Mouse (Mus musculus) MEL (cell line): Measurements from ENCODE around the gene Pitx3. TPM values are rescaled to one million over a fixed set of nuclear protein-coding genes. Genes with fewer than 3 reads are reported as not detected.

ENCODE experiments used
- DNase-seq: peaks from one replicate; pipeline ENCODE4 v3.0.0; 2011; ENCODE audit warnings: low read depth, low spot score
- H3K27ac ChIP-seq: 2 replicates; pipeline ENCODE4 v1.5.1; 2012; ENCODE audit warnings: low read depth, mild to moderate bottlenecking, control low read depth, low read length, moderate library complexity; ENCODE audit not compliant: control insufficient read depth
- H3K27me3 ChIP-seq, 2 experiments: fragments of 150-350 bp in 1 of 2; sonication (generic) in 1 of 2; 2 replicates each; pipeline ENCODE4 v1.6.1; 2012; ENCODE audit warnings: low read length in 2 of 2, mild to moderate bottlenecking in 2 of 2, improper control_type of control experiment in 1 of 2, moderate library complexity in 1 of 2; ENCODE audit not compliant: insufficient read depth in 2 of 2, control insufficient read depth in 1 of 2
- H3K36me3 ChIP-seq, 2 experiments: 2 replicates each; pipeline ENCODE4 v1.6.1; 2012 to 2014; ENCODE audit warnings: low read length in 2 of 2, improper control_type of control experiment in 1 of 2, inconsistent platforms in 1 of 2, mild to moderate bottlenecking in 1 of 2; ENCODE audit not compliant: insufficient read depth in 2 of 2, control insufficient read depth in 1 of 2
- H3K4me1 ChIP-seq, 2 experiments: fragments of 150-350 bp in 1 of 2; sonication (generic) in 1 of 2; 2 replicates each; pipeline ENCODE4 v1.6.1; 2012; ENCODE audit warnings: low read length in 2 of 2, improper control_type of control experiment in 1 of 2, mild to moderate bottlenecking in 1 of 2; ENCODE audit not compliant: insufficient read depth in 2 of 2, control insufficient read depth in 1 of 2
- H3K4me3 ChIP-seq, 2 experiments: fragments of 150-350 bp in 1 of 2; sonication (generic) in 1 of 2; 2 replicates each; pipeline ENCODE4 v1.5.1; 2012; ENCODE audit warnings: low read depth in 2 of 2, low read length in 2 of 2, mild to moderate bottlenecking in 2 of 2, moderate library complexity in 2 of 2, control low read depth in 1 of 2, improper control_type of control experiment in 1 of 2; ENCODE audit not compliant: control insufficient read depth in 1 of 2, insufficient read depth in 1 of 2
- H3K79me2 ChIP-seq: 2 replicates; pipeline ENCODE4 v1.6.1; 2012; ENCODE audit warnings: mild to moderate bottlenecking, low read length, moderate library complexity; ENCODE audit not compliant: control insufficient read depth, poor library complexity, insufficient read depth
- H3K9ac ChIP-seq: 2 replicates; pipeline ENCODE4 v1.6.1; 2012; ENCODE audit warnings: low read depth, mild to moderate bottlenecking, control low read depth, low read length, moderate library complexity; ENCODE audit not compliant: control insufficient read depth, poor library complexity, severe bottlenecking
- H3K9me3 ChIP-seq: fragments of 150-350 bp; sonication (generic); replicated peaks from 2 replicates; pipeline ENCODE4 v1.6.1; 2012; ENCODE audit warnings: mild to moderate bottlenecking, low read length, improper control_type of control experiment, moderate library complexity; ENCODE audit not compliant: insufficient read depth
- CTCF ChIP-seq, 3 experiments: IDR thresholded peaks in 2 of 3; conservative IDR thresholded peaks in 1 of 3; 2 replicates each; pipeline ENCODE4 v1.5.1; 2011 to 2012; ENCODE audit warnings: low read length in 3 of 3, low read depth in 2 of 3, mild to moderate bottlenecking in 2 of 3, improper control_type of control experiment in 1 of 3, inconsistent platforms in 1 of 3, mixed read lengths in 1 of 3, moderate library complexity in 1 of 3; ENCODE audit not compliant: control insufficient read depth in 1 of 3, insufficient read depth in 1 of 3, poor library complexity in 1 of 3, severe bottlenecking in 1 of 3
- NELFE ChIP-seq: IDR thresholded peaks from 2 replicates; pipeline ENCODE4 v1.6.1; 2011; ENCODE audit warnings: low read depth, low read length, improper control_type of control experiment
- POLR2A ChIP-seq, 2 experiments: IDR thresholded peaks; 2 replicates each; pipeline ENCODE4 v1.6.1; 2011 to 2012; ENCODE audit warnings: low read length in 2 of 2, mild to moderate bottlenecking in 2 of 2, control low read depth in 1 of 2, improper control_type of control experiment in 1 of 2, low read depth in 1 of 2, moderate library complexity in 1 of 2; ENCODE audit not compliant: control insufficient read depth in 1 of 2, insufficient read depth in 1 of 2, poor library complexity in 1 of 2
- POLR2AphosphoS2 ChIP-seq: IDR thresholded peaks from 2 replicates; pipeline ENCODE4 v1.6.1; 2011; ENCODE audit warnings: low read length, improper control_type of control experiment
- RAD21 ChIP-seq: IDR thresholded peaks from 2 replicates; pipeline ENCODE4 v1.6.1; 2011; ENCODE audit warnings: mild to moderate bottlenecking, low read depth, low read length, improper control_type of control experiment
- SIN3A ChIP-seq: IDR thresholded peaks from 2 replicates; pipeline ENCODE4 v1.6.1; 2012; ENCODE audit warnings: low read length, improper control_type of control experiment, inconsistent platforms
- SMC3 ChIP-seq: IDR thresholded peaks from 2 replicates; pipeline ENCODE4 v1.6.1; 2011; ENCODE audit warnings: low read depth, low read length, improper control_type of control experiment
- ZC3H11A ChIP-seq: IDR thresholded peaks from 2 replicates; pipeline ENCODE4 v1.6.1; 2012; ENCODE audit warnings: low read depth, mild to moderate bottlenecking, inconsistent platforms, low read length, improper control_type of control experiment
- ZNF384 ChIP-seq: IDR thresholded peaks from 2 replicates; pipeline ENCODE4 v1.6.1; 2012; ENCODE audit warnings: low read depth, mild to moderate bottlenecking, inconsistent platforms, low read length, improper control_type of control experiment
- polyA plus RNA-seq, 2 experiments: library from polyadenylated mRNA; stranded (reverse) in 1 of 2; unstranded in 1 of 2; fragments of >175 nt in 1 of 2; fragments of >200 nt in 1 of 2; gene quantifications; 2 replicates each; pipeline versions ENCODE4 v1.2.1 to v1.2.4; 2012; ENCODE audit warnings: low replicate concordance in 2 of 2, low read depth in 1 of 2; ENCODE audit not compliant: insufficient read length in 2 of 2, insufficient read depth in 1 of 2, missing spikeins in 1 of 2
- total RNA-seq: library from RNA; depleted of rRNA; stranded (reverse); fragments of 300-350 nt; gene quantifications from 2 replicates; pipeline ENCODE4 v1.2.3, GENCODE M21; 2012; rRNA removed

Pitx3 gene
- total and polyA plus RNA-seq, 3 experiments, result 0.08 to 0.28 TPM; not detected in 1

DNA sequence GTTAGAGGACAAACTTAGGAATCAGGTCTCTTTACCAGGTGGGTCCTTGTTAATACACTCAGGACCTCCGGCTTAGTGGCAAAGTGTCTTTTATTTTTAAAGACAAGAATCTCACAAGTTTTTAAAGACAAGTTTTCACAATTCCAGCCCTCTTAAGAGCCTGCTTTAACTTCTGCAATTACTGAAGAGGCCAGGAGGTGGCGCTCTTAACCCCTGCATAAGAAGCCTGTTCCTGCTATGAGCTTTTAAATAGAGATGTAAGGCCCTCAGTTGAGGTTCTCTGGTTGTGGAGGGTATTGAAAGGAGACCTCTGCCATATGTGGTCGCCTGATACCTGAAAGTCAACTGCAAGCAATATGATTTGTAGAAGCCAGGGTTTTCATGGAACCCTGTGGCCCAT, 61.8 kb downstream of the Pitx3 start:
- Histone ChIP-seq H3K27me3 (no peaks in the 10 kb centered on the region), H3K4me3 (no peak overlapping the region), H3K36me3 (peaks cover 0 to 30% of the 10 kb centered on the region in 2 experiments; a peak in 2 of 4 replicates), H3K79me2 (no peaks in the 10 kb centered on the region), H3K27ac (no peak overlapping the region), H3K9me3 (no peaks in the 10 kb centered on the region), H3K4me1 (no peaks in the 10 kb centered on the region), H3K9ac (no peak overlapping the region)
- TF ChIP-seq POLR2AphosphoS2 (peak; percentile 80), RAD21 (peak; percentile 72), ZC3H11A (peak; percentile 61), POLR2A (IDR thresholded peaks at IDR 0.05; ENCODE audit: control insufficient read depth in 1 of 2, insufficient read depth in 1 of 2, low read depth in 1 of 2, low read length in 2 of 2, poor library complexity in 1 of 2) (peak in 1 of 2 experiments; percentile 43; a peak in 1 of 4 replicates), SMC3 (peak; percentile 77), SIN3A (no peak), NELFE (no peak), CTCF (IDR thresholded peaks at IDR 0.05 in 2 of 3, conservative IDR thresholded peaks at IDR 0.05 in 1 of 3; ENCODE audit: control insufficient read depth in 1 of 3, insufficient read depth in 1 of 3, low read depth in 2 of 3, low read length in 3 of 3, poor library complexity in 1 of 3, severe bottlenecking in 1 of 3) (peak; percentile 78 to 94 (median 93)), ZNF384 (peak; percentile 62)
- peak; percentile 96 for DNase-seq

Other genes with a start within 250 kb of the Pitx3 start
- gene Armh3, start 149.8 kb downstream of the Pitx3 start, total RNA-seq, result 4.1 TPM in 2 replicates
- 10 to 100 TPM in 1 of 2 experiments, not detected in 1; 10.8 TPM for gene Armh3, start 149.8 kb downstream of the Pitx3 start, polyA plus RNA-seq
- gene Hps6, start 144.8 kb downstream of the Pitx3 start, total RNA-seq, result 11.4 and 11.5 TPM in 2 replicates
- gene Hps6, start 144.8 kb downstream of the Pitx3 start, polyA plus RNA-seq, result 10 to 100 TPM in 1 of 2 experiments, not detected in 1; 13.2 TPM
- gene Pprc1, start 103.4 kb downstream of the Pitx3 start, total RNA-seq, result 39.3 and 41.9 TPM in 2 replicates
- gene Pprc1, start 103.4 kb downstream of the Pitx3 start, polyA plus RNA-seq, result 100 to 1,000 TPM in 1 of 2 experiments, 10 to 100 TPM in 1; 27.8 to 135 TPM
- gene Ldb1, start 103.1 kb downstream of the Pitx3 start, total RNA-seq, result 299 and 357 TPM in 2 replicates
- 100 to 1,000 TPM; 632 to 842 TPM for gene Ldb1, start 103.1 kb downstream of the Pitx3 start, polyA plus RNA-seq
- 276 and 294 TPM in 2 replicates for gene Nolc1, start 72.5 kb downstream of the Pitx3 start, total RNA-seq
- 100 to 1,000 TPM; 213 to 753 TPM for gene Nolc1, start 72.5 kb downstream of the Pitx3 start, polyA plus RNA-seq
- 1.2 and 1.4 TPM in 2 replicates for gene Elovl3, start 16.4 kb downstream of the Pitx3 start, total RNA-seq
- gene Elovl3, start 16.4 kb downstream of the Pitx3 start, polyA plus RNA-seq, result 1 to 10 TPM in 1 of 2 experiments, not detected in 1; 2.3 TPM
- 20.1 and 23.7 TPM in 2 replicates for gene Gbf1, start 4.2 kb upstream of the Pitx3 start, total RNA-seq
- gene Gbf1, start 4.2 kb upstream of the Pitx3 start, polyA plus RNA-seq, result 100 to 1,000 TPM in 1 of 2 experiments, 10 to 100 TPM in 1; 54.1 to 400 TPM
- gene Nfkb2, start 156.0 kb upstream of the Pitx3 start, total RNA-seq, result 25.3 and 27.2 TPM in 2 replicates
- 10 to 100 TPM in 1 of 2 experiments, not detected in 1; 43.0 TPM for gene Nfkb2, start 156.0 kb upstream of the Pitx3 start, polyA plus RNA-seq
- gene Psd, start 178.8 kb upstream of the Pitx3 start, total RNA-seq, result 1.9 and 4.5 TPM in 2 replicates
- gene Psd, start 178.8 kb upstream of the Pitx3 start, polyA plus RNA-seq, result 10 to 100 TPM in 1 of 2 experiments, not detected in 1; 17.2 TPM
- 12.1 and 12.7 TPM in 2 replicates for gene Fbxl15, start 179.9 kb upstream of the Pitx3 start, total RNA-seq
- gene Fbxl15, start 179.9 kb upstream of the Pitx3 start, polyA plus RNA-seq, result 10 to 100 TPM in 1 of 2 experiments, not detected in 1; 13.2 TPM
- 270 and 302 TPM in 2 replicates for gene Cuedc2, start 190.4 kb upstream of the Pitx3 start, total RNA-seq
- gene Cuedc2, start 190.4 kb upstream of the Pitx3 start, polyA plus RNA-seq, result 100 to 1,000 TPM; 251 to 297 TPM
- gene Mfsd13a, start 192.8 kb upstream of the Pitx3 start, total RNA-seq, result 4.7 and 5.5 TPM in 2 replicates
- 10 to 100 TPM in 1 of 2 experiments, not detected in 1; 45.9 TPM for gene Mfsd13a, start 192.8 kb upstream of the Pitx3 start, polyA plus RNA-seq
- 0.50 and 0.78 TPM in 2 replicates for gene 2310034G01Rik, start 202.0 kb upstream of the Pitx3 start, total RNA-seq
- gene 2310034G01Rik, start 202.0 kb upstream of the Pitx3 start, polyA plus RNA-seq, result under 1 TPM in 1 of 2 experiments, not detected in 1; 0.95 TPM
- gene Actr1a, start 247.4 kb upstream of the Pitx3 start, total RNA-seq, result 140 TPM in 2 replicates
- 100 to 1,000 TPM; 193 to 530 TPM for gene Actr1a, start 247.4 kb upstream of the Pitx3 start, polyA plus RNA-seq
- 11.4 and 13.7 TPM in 2 replicates for gene Sufu, start 248.6 kb upstream of the Pitx3 start, total RNA-seq
- gene Sufu, start 248.6 kb upstream of the Pitx3 start, polyA plus RNA-seq, result 10 to 100 TPM in 1 of 2 experiments, not detected in 1; 42.5 TPM